Mouse (Mus musculus) C3H10T1/2 (cell line): ENCODE results near the gene Tnnt2. TPM values are rescaled to one million over a fixed set of nuclear protein-coding genes. Genes with fewer than 3 reads are reported as not detected.

ENCODE experiments used
- polyA plus RNA-seq, 2 experiments: library from polyadenylated mRNA; unstranded; fragments of >200 nt; fragmentation: generic; extraction: Trizol; gene quantifications; one replicate each; pipeline ENCODE4 v1.2.1; 2012; ENCODE audit warnings: missing spikeins in 2 of 2

Gene Tnnt2
- 10 to 100 TPM in 1 of 2 experiments, under 1 TPM in 1; 0.89 to 21.0 TPM for polyA plus RNA-seq

DNA sequence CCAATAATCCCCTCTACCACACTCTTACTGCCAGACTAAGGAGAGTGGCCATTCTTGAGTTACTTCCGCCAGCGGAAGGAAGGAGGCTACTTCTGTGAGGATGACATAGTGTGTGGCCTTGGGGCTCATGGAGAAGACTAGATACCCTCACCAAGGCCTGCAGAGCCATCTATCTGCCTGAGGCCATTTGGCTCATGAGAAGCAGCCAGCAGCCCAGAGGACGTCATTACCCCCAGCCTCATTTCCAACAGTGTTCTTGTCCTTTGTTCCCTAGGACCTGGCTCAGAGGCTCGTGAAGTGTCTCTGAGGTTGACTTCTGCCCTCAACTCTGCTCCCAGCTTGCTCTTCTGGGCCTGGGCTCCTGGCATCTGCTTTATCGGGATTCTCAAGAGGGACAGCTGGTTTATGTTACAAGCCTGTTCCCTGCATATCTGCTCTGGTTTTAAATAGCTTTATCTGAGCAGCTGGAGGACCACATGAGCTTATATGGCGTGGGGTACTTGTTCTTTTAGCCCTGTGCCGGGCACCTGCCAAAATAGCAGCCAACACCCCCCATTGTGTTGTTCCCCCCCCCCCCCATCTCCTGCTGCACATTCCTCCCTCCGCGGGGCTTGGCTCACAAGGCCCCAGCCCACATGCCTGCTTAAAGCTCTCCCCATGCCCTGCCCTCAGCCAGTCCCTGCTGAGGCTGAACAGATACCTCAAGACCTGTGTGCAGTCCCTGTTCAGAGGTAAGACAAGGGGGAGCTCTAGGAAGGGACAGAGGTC lies at the start of gene Tnnt2:
Tnnt2 (plus strand) TSS at position 639 of the 768 bp plus-strand sequence.

GRCm38 (mm10) chr1:135818481-135819086 lies 17.6 kb upstream of the Tnnt2 start, which contains the start of gene Lad1:
TSS of gene Lad1 (plus strand) at chr1:135818598.

Other genes starting within 250 kb of the Tnnt2 start
- 1 to 10 TPM; 1.9 to 7.0 TPM for gene Nav1, start 229.1 kb upstream of the Tnnt2 start, polyA plus RNA-seq
- 100 to 1,000 TPM; 117 to 206 TPM for gene Csrp1, start 116.3 kb upstream of the Tnnt2 start, polyA plus RNA-seq
- 100 to 1,000 TPM; 289 to 327 TPM for gene Phlda3, start 70.2 kb upstream of the Tnnt2 start, polyA plus RNA-seq
- gene Tnni1, start 56.9 kb upstream of the Tnnt2 start, polyA plus RNA-seq = 10 to 100 TPM in 1 of 2 experiments, under 1 TPM in 1; 0.83 to 13.1 TPM
- gene Lad1, start 17.8 kb upstream of the Tnnt2 start, polyA plus RNA-seq = under 1 TPM; 0.02 to 0.22 TPM
- under 1 TPM; 0.38 to 0.57 TPM for gene Pkp1, start 82.9 kb downstream of the Tnnt2 start, polyA plus RNA-seq
- gene Igfn1, start 170.0 kb downstream of the Tnnt2 start, polyA plus RNA-seq = not detected
- gene Tmem9, start 171.8 kb downstream of the Tnnt2 start, polyA plus RNA-seq = 100 to 1,000 TPM in 1 of 2 experiments, 10 to 100 TPM in 1; 57.4 to 155 TPM
- not detected for gene Ascl5, start 214.4 kb downstream of the Tnnt2 start, polyA plus RNA-seq
- not detected for gene Cacna1s, start 216.4 kb downstream of the Tnnt2 start, polyA plus RNA-seq